Mouse (Mus musculus) forebrain, embryonic 12.5 days (tissue): ENCODE data around the gene Kcnh2. TPM values are rescaled to one million over a fixed set of nuclear protein-coding genes. Genes with fewer than 3 reads are reported as not detected.
A peak's percentile ranks its signal among the peaks of the same experiment; 100 is the strongest.

ENCODE experiments used
- ATAC-seq: fragments of 200-750 bp; cut with Nextera tagmentation; 2 replicates; pipeline ENCODE4 v1.8.0; 2017; ENCODE audit warnings: moderate TSS enrichment; ENCODE audit not compliant: low FRiP score
- H3K27ac ChIP-seq: fragments of 300-500 bp; sonication (generic); 2 replicates; pipeline ENCODE4 v1.5.1; 2016; ENCODE audit warnings: mild to moderate bottlenecking
- H3K27me3 ChIP-seq: fragments of 300-500 bp; sonication (generic); 2 replicates; pipeline ENCODE4 v1.6.1; 2016; ENCODE audit warnings: mild to moderate bottlenecking
- H3K36me3 ChIP-seq: fragments of 300-500 bp; sonication (generic); replicated peaks from 2 replicates; pipeline ENCODE4 v1.6.1; 2016; ENCODE audit warnings: mild to moderate bottlenecking
- H3K4me1 ChIP-seq: fragments of 300-500 bp; sonication (generic); 2 replicates; pipeline ENCODE4 v1.6.1; 2016
- H3K4me2 ChIP-seq: fragments of 300-500 bp; sonication (generic); 2 replicates; pipeline ENCODE4 v1.6.1; 2016; ENCODE audit warnings: mild to moderate bottlenecking, moderate library complexity
- H3K4me3 ChIP-seq: fragments of 300-500 bp; sonication (generic); replicated peaks from 2 replicates; pipeline ENCODE4 v1.5.1; 2016; ENCODE audit warnings: mild to moderate bottlenecking
- H3K9ac ChIP-seq: fragments of 300-500 bp; sonication (generic); 2 replicates; pipeline ENCODE4 v1.6.1; 2016; ENCODE audit warnings: mild to moderate bottlenecking
- H3K9me3 ChIP-seq: fragments of 300-500 bp; sonication (generic); 2 replicates; pipeline ENCODE4 v1.6.1; 2016
- WGBS: fragments of 180-500 bp; shearing (Covaris S2); methylation state at CpG from one replicate; pipeline ENCODE4 v1.1.7; 2016; 5-methylcytosine and 5-hydroxymethylcytosine counted together
- polyA plus RNA-seq: library from polyadenylated mRNA; unstranded; fragments of >200 nt; fragmentation: Nextera tagmentation; extraction: Ambion mirVana; gene quantifications from 2 replicates; pipeline ENCODE4 v1.2.1, GENCODE M21; 2016

The Kcnh2 gene
- polyA plus RNA-seq, 1 experiment from 2014 or later = 10.1 TPM

- ATAC-seq = no peak
- 76% methylated on average over 7 of the region's 7 CpGs for WGBS
- no peak overlapping the region for H3K27ac ChIP-seq
Observed at GRCm38 (mm10) chr5:24286221-24286970, 65.0 kb downstream of the Kcnh2 start.

GRCm38 (mm10) chr5:24284145-24284544 lies 67.3 kb downstream of the Kcnh2 start:
- no peaks in the 10 kb centered on the region for H3K36me3 ChIP-seq
- H3K4me1 ChIP-seq = peaks cover 11% of the 10 kb centered on the region
- H3K27ac ChIP-seq = no peak overlapping the region
- no peak overlapping the region for H3K9ac ChIP-seq
- 64% methylated on average over 6 of the region's 6 CpGs for WGBS
- H3K27me3 ChIP-seq = no peaks in the 10 kb centered on the region
- H3K4me3 ChIP-seq = no peak overlapping the region
- no peaks in the 10 kb centered on the region for H3K9me3 ChIP-seq
- H3K4me2 ChIP-seq = no peak overlapping the region
- no peak for ATAC-seq

More at GRCm38 (mm10) chr5:24286221-24286970, 65.0 kb downstream of the Kcnh2 start:
- Histone ChIP-seq H3K9ac (no peak overlapping the region), H3K27me3 (no peaks in the 10 kb centered on the region), H3K4me1 (peaks cover 3% of the 10 kb centered on the region; the same call in 1 of the 2 replicates), H3K9me3 (no peaks in the 10 kb centered on the region), H3K36me3 (no peaks in the 10 kb centered on the region), H3K4me3 (no peak overlapping the region), H3K4me2 (no peak overlapping the region)

- H3K4me2 ChIP-seq = no peak overlapping the region
- peaks cover 11% of the 10 kb centered on the region for H3K4me1 ChIP-seq
- 87% methylated on average over 5 of the region's 5 CpGs for WGBS
- no peak overlapping the region for H3K9ac ChIP-seq
- H3K36me3 ChIP-seq = no peaks in the 10 kb centered on the region
- H3K9me3 ChIP-seq = no peaks in the 10 kb centered on the region
- H3K4me3 ChIP-seq = no peak overlapping the region
- no peak for ATAC-seq
- H3K27ac ChIP-seq = no peak overlapping the region
- no peaks in the 10 kb centered on the region for H3K27me3 ChIP-seq
Observed at GRCm38 (mm10) chr5:24283181-24283580, 68.2 kb downstream of the Kcnh2 start.

- Histone ChIP-seq H3K36me3 (no peaks in the 10 kb centered on the region), H3K9me3 (no peaks in the 10 kb centered on the region), H3K4me1 (peaks cover 11% of the 10 kb centered on the region), H3K4me2 (no peak overlapping the region), H3K9ac (no peak overlapping the region), H3K27ac (peak overlapping the region; percentile 54), H3K4me3 (no peak overlapping the region), H3K27me3 (no peaks in the 10 kb centered on the region)
- peak; percentile 44; the same call in 1 of the 2 replicates for ATAC-seq
- 21% methylated on average over 2 of the region's 2 CpGs for WGBS
Observed at GRCm38 (mm10) chr5:24280523-24280922, 70.9 kb downstream of the Kcnh2 start.

- no peak overlapping the region for H3K9ac ChIP-seq
- ATAC-seq = no peak
- H3K36me3 ChIP-seq = no peaks in the 10 kb centered on the region
- no peaks in the 10 kb centered on the region for H3K9me3 ChIP-seq
- no peak overlapping the region for H3K4me3 ChIP-seq
- 89% methylated on average over 4 of the region's 4 CpGs for WGBS
- H3K4me2 ChIP-seq = no peak overlapping the region
- no peaks in the 10 kb centered on the region for H3K27me3 ChIP-seq
- H3K27ac ChIP-seq = no peak overlapping the region
- H3K4me1 ChIP-seq = peaks cover 11% of the 10 kb centered on the region
Observed at GRCm38 (mm10) chr5:24279527-24279926, 71.9 kb downstream of the Kcnh2 start.

- Histone ChIP-seq H3K36me3 (no peaks in the 10 kb centered on the region), H3K27me3 (no peaks in the 10 kb centered on the region), H3K9me3 (no peaks in the 10 kb centered on the region), H3K27ac (no peak overlapping the region), H3K4me1 (peaks cover 8% of the 10 kb centered on the region), H3K4me3 (no peak overlapping the region), H3K4me2 (no peak overlapping the region), H3K9ac (no peak overlapping the region)
- WGBS = 88% methylated on average over 10 of the region's 10 CpGs
- ATAC-seq = no peak
Observed at GRCm38 (mm10) chr5:24278206-24278605, 73.2 kb downstream of the Kcnh2 start.

- no peak overlapping the region for H3K9ac ChIP-seq
- WGBS = 73% methylated on average over 9 of the region's 9 CpGs
- no peak for ATAC-seq
- no peak overlapping the region for H3K4me3 ChIP-seq
- no peaks in the 10 kb centered on the region for H3K27me3 ChIP-seq
- H3K4me2 ChIP-seq = no peak overlapping the region
- no peaks in the 10 kb centered on the region for H3K4me1 ChIP-seq
- H3K9me3 ChIP-seq = no peaks in the 10 kb centered on the region
- H3K27ac ChIP-seq = no peak overlapping the region
- H3K36me3 ChIP-seq = no peaks in the 10 kb centered on the region
Observed at GRCm38 (mm10) chr5:24273683-24274621, 77.5 kb downstream of the Kcnh2 start.

GRCm38 (mm10) chr5:24270941-24271340 lies 80.5 kb downstream of the Kcnh2 start:
- WGBS = 73% methylated on average over 4 of the region's 4 CpGs
- no peaks in the 10 kb centered on the region for H3K9me3 ChIP-seq
- no peaks in the 10 kb centered on the region for H3K27me3 ChIP-seq
- no peak for ATAC-seq
- H3K4me1 ChIP-seq = 0 out of 2 replicates have a peak, but pooled peaks cover 4% of the 10 kb centered on the region
- no peak overlapping the region for H3K4me3 ChIP-seq
- H3K36me3 ChIP-seq = no peaks in the 10 kb centered on the region
- no peak overlapping the region for H3K27ac ChIP-seq
- no peak overlapping the region for H3K9ac ChIP-seq
- H3K4me2 ChIP-seq = no peak overlapping the region

Other genes with a start within 250 kb of the Kcnh2 start
- 19.2 and 21.0 TPM in 2 replicates for gene Nupl2, start 186.6 kb downstream of the Kcnh2 start, polyA plus RNA-seq
- 7.1 and 7.2 TPM in 2 replicates for gene Nos3, start 13.2 kb upstream of the Kcnh2 start, polyA plus RNA-seq
- gene Atg9b, start 40.5 kb upstream of the Kcnh2 start, polyA plus RNA-seq = 0.34 and 0.53 TPM in 2 replicates
- 43.6 and 47.4 TPM in 2 replicates for gene Abcb8, start 42.1 kb upstream of the Kcnh2 start, polyA plus RNA-seq
- gene Asic3, start 61.8 kb upstream of the Kcnh2 start, polyA plus RNA-seq = 0.20 and 0.37 TPM in 2 replicates
- 62.2 and 63.7 TPM in 2 replicates for gene Cdk5, start 71.9 kb upstream of the Kcnh2 start, polyA plus RNA-seq
- gene Slc4a2, start 72.2 kb upstream of the Kcnh2 start, polyA plus RNA-seq = 28.9 and 29.8 TPM in 2 replicates
- 97.1 and 102 TPM in 2 replicates for gene Fastk, start 93.7 kb upstream of the Kcnh2 start, polyA plus RNA-seq
- gene Tmub1, start 96.2 kb upstream of the Kcnh2 start, polyA plus RNA-seq = 28.6 and 30.7 TPM in 2 replicates
- gene Agap3, start 100.6 kb upstream of the Kcnh2 start, polyA plus RNA-seq = 41.1 and 61.2 TPM in 2 replicates
- gene Gbx1, start 175.6 kb upstream of the Kcnh2 start, polyA plus RNA-seq = 1.1 and 1.2 TPM in 2 replicates
- gene Asb10, start 189.4 kb upstream of the Kcnh2 start, polyA plus RNA-seq = 0.10 TPM in 1 of 2 replicates, not detected in the other
- 0.24 and 0.37 TPM in 2 replicates for gene 4931409K22Rik, start 205.2 kb upstream of the Kcnh2 start, polyA plus RNA-seq
- 141 and 142 TPM in 2 replicates for gene Abcf2, start 225.9 kb upstream of the Kcnh2 start, polyA plus RNA-seq
- gene Chpf2, start 235.1 kb upstream of the Kcnh2 start, polyA plus RNA-seq = 18.7 and 18.8 TPM in 2 replicates